Mouse (Mus musculus) hindbrain, embryonic 14.5 days (tissue): ENCODE data around the gene Zfp217. TPM values are rescaled to one million over a fixed set of nuclear protein-coding genes. Genes with fewer than 3 reads are reported as not detected.
A peak's percentile ranks its signal among the peaks of the same experiment; 100 is the strongest.
"Not testable (repeated sequence)": the region's sequence is repeated elsewhere in the genome, so short reads cannot be mapped to it uniquely, and the experiment has no call there.

ENCODE experiments used
- ATAC-seq: fragments of 200-750 bp; cut with Nextera tagmentation; 2 replicates; pipeline ENCODE4 v1.8.0; 2017; ENCODE audit warnings: moderate number of reproducible peaks, mild to moderate bottlenecking, moderate TSS enrichment, moderate library complexity; ENCODE audit not compliant: low FRiP score
- DNase-seq: peaks from one replicate; pipeline ENCODE4 v3.0.0-alpha.2; 2015; ENCODE audit warnings: low spot score
- H3K27ac ChIP-seq: fragments of 300-500 bp; sonication (generic); 2 replicates; pipeline ENCODE4 v1.5.1; 2014; ENCODE audit warnings: mild to moderate bottlenecking, moderate library complexity
- H3K27me3 ChIP-seq: fragments of 300-500 bp; sonication (generic); 2 replicates; pipeline ENCODE4 v1.6.1; 2014; ENCODE audit warnings: mild to moderate bottlenecking, low read length, mixed read lengths; ENCODE audit not compliant: control insufficient read depth, insufficient read depth
- H3K36me3 ChIP-seq: fragments of 300-500 bp; sonication (generic); replicated peaks from 2 replicates; pipeline ENCODE4 v1.6.1; 2014; ENCODE audit not compliant: control insufficient read depth, insufficient read depth
- H3K4me1 ChIP-seq: fragments of 300-500 bp; sonication (generic); replicated peaks from 2 replicates; pipeline ENCODE4 v1.6.1; 2014; ENCODE audit warnings: antibody characterized with exemption, low read length, mixed read lengths; ENCODE audit not compliant: control insufficient read depth, insufficient read depth
- H3K4me2 ChIP-seq: fragments of 300-500 bp; sonication (generic); replicated peaks from 2 replicates; pipeline ENCODE4 v1.6.1; 2014; ENCODE audit warnings: mild to moderate bottlenecking, moderate library complexity
- H3K4me3 ChIP-seq: fragments of 300-500 bp; sonication (generic); replicated peaks from 2 replicates; pipeline ENCODE4 v1.5.1; 2014; ENCODE audit warnings: mild to moderate bottlenecking, low read length
- H3K9ac ChIP-seq: fragments of 300-500 bp; sonication (generic); 2 replicates; pipeline ENCODE4 v1.6.1; 2014
- H3K9me3 ChIP-seq: fragments of 300-500 bp; sonication (generic); 2 replicates; pipeline ENCODE4 v1.6.1; 2016; ENCODE audit warnings: low read length; ENCODE audit not compliant: control insufficient read depth
- WGBS: fragments of 180-500 bp; shearing (Covaris S2); extraction: QIAGEN DNeasy Blood & Tissue Kit; methylation state at CpG from one replicate; pipeline ENCODE4 v1.1.7; 2014; 5-methylcytosine and 5-hydroxymethylcytosine counted together
- polyA plus RNA-seq: library from polyadenylated mRNA; unstranded; fragments of >200 nt; fragmentation: Nextera tagmentation; extraction: Ambion mirVana; gene quantifications from 2 replicates; pipeline ENCODE4 v1.2.1, GENCODE M21; 2014

Zfp217 gene
- polyA plus RNA-seq, 1 experiment from 2014 or later = 1.5 TPM

GRCm38 (mm10) chr2:170184175-170184983 is 36.5 kb upstream of the Zfp217 start:
- peak overlapping the region; percentile 41 for H3K4me3 ChIP-seq
- no peaks in the 10 kb centered on the region for H3K4me1 ChIP-seq
- H3K4me2 ChIP-seq = peak overlapping the region; percentile 61
- peak overlapping the region; percentile 68 for H3K27ac ChIP-seq
- WGBS = 2% methylated on average over 31 of the region's 33 CpGs
- DNase-seq (peak; percentile 76), ATAC-seq (peak; percentile 88)
- H3K9me3 ChIP-seq = no peaks in the 10 kb centered on the region
- H3K27me3 ChIP-seq = no peaks in the 10 kb centered on the region
- H3K36me3 ChIP-seq = no peaks in the 10 kb centered on the region
- H3K9ac ChIP-seq = peak overlapping the region; percentile 71

- ATAC-seq = no peak
Measured at GRCm38 (mm10) chr2:170183851-170184174, 35.9 kb upstream of the Zfp217 start.

GRCm38 (mm10) chr2:170181862-170182261 is 34.0 kb upstream of the Zfp217 start:
- Histone ChIP-seq H3K4me2 (no peak overlapping the region), H3K27ac (no peak overlapping the region), H3K4me1 (peaks cover 7% of the 10 kb centered on the region), H3K9me3 (no peaks in the 10 kb centered on the region), H3K4me3 (no peak overlapping the region), H3K9ac (no peak overlapping the region), H3K27me3 (no peaks in the 10 kb centered on the region), H3K36me3 (no peaks in the 10 kb centered on the region)
- DNase-seq (no peak), ATAC-seq (no peak)
- WGBS = 72% methylated on average over 6 of the region's 6 CpGs

More at GRCm38 (mm10) chr2:170183851-170184174, 35.9 kb upstream of the Zfp217 start:
- Histone ChIP-seq H3K4me2 (peak overlapping the region; percentile 61), H3K27me3 (no peaks in the 10 kb centered on the region), H3K4me1 (no peaks in the 10 kb centered on the region), H3K4me3 (peak overlapping the region; percentile 41), H3K36me3 (no peaks in the 10 kb centered on the region), H3K9ac (no peak overlapping the region), H3K27ac (no peak overlapping the region), H3K9me3 (no peaks in the 10 kb centered on the region)
- WGBS = 71% methylated on average over 4 of the region's 4 CpGs
- no peak for DNase-seq

GRCm38 (mm10) chr2:170180769-170181168 is 32.9 kb upstream of the Zfp217 start:
- H3K36me3 ChIP-seq, H3K27ac ChIP-seq, H3K9me3 ChIP-seq, DNase-seq, ATAC-seq, H3K9ac ChIP-seq, H3K4me3 ChIP-seq, H3K4me2 ChIP-seq, H3K27me3 ChIP-seq: not testable (repeated sequence)
- peaks cover 12% of the 10 kb centered on the region for H3K4me1 ChIP-seq
- WGBS = 98% methylated on average over 3 of the region's 3 CpGs

GRCm38 (mm10) chr2:170179317-170179716 is 31.4 kb upstream of the Zfp217 start:
- Histone ChIP-seq H3K4me1 (peaks cover 12% of the 10 kb centered on the region), H3K27ac (no peak overlapping the region), H3K4me3 (no peak overlapping the region), H3K36me3 (no peaks in the 10 kb centered on the region), H3K4me2 (no peak overlapping the region), H3K27me3 (no peaks in the 10 kb centered on the region), H3K9me3 (no peaks in the 10 kb centered on the region), H3K9ac (no peak overlapping the region)
- 92% methylated on average over 5 of the region's 5 CpGs for WGBS
- ATAC-seq (no peak), DNase-seq (no peak)

GRCm38 (mm10) chr2:170177323-170177722 is 29.4 kb upstream of the Zfp217 start:
- Histone ChIP-seq H3K4me3 (no peak overlapping the region), H3K9ac (no peak overlapping the region), H3K9me3 (no peaks in the 10 kb centered on the region), H3K4me2 (no peak overlapping the region), H3K27me3 (no peaks in the 10 kb centered on the region), H3K4me1 (peaks cover 12% of the 10 kb centered on the region), H3K27ac (no peak overlapping the region), H3K36me3 (no peaks in the 10 kb centered on the region)
- no peak for DNase-seq
- no peak for ATAC-seq
- WGBS = 40% methylated on average over 8 of the region's 8 CpGs

- WGBS = 24% methylated on average over 5 of the region's 8 CpGs
- Histone ChIP-seq H3K27ac (no peak overlapping the region), H3K4me2 (no peak overlapping the region), H3K4me1 (peaks cover 12% of the 10 kb centered on the region), H3K27me3 (no peaks in the 10 kb centered on the region), H3K4me3 (no peak overlapping the region), H3K9ac (no peak overlapping the region), H3K36me3 (no peaks in the 10 kb centered on the region), H3K9me3 (no peaks in the 10 kb centered on the region)
- DNase-seq = no peak
- ATAC-seq = peak; percentile 34; the same call in 1 of the 2 replicates
Measured at GRCm38 (mm10) chr2:170176284-170176926, 28.5 kb upstream of the Zfp217 start.

GRCm38 (mm10) chr2:170175661-170176150 is 27.8 kb upstream of the Zfp217 start:
- no peak for ATAC-seq
- DNase-seq = no peak
- H3K9me3 ChIP-seq = no peaks in the 10 kb centered on the region

GRCm38 (mm10) chr2:170175190-170175589 is 27.3 kb upstream of the Zfp217 start:
- Histone ChIP-seq H3K27me3 (no peaks in the 10 kb centered on the region), H3K4me3 (no peak overlapping the region), H3K9ac (no peak overlapping the region), H3K36me3 (no peaks in the 10 kb centered on the region), H3K4me1 (peaks cover 12% of the 10 kb centered on the region), H3K4me2 (no peak overlapping the region), H3K9me3 (no peaks in the 10 kb centered on the region), H3K27ac (no peak overlapping the region)
- no peak for ATAC-seq
- DNase-seq = no peak
- 82% methylated on average over 3 of the region's 3 CpGs for WGBS

More at GRCm38 (mm10) chr2:170175661-170176150, 27.8 kb upstream of the Zfp217 start:
- H3K27ac ChIP-seq = no peak overlapping the region
- no peaks in the 10 kb centered on the region for H3K27me3 ChIP-seq
- H3K4me2 ChIP-seq = no peak overlapping the region
- H3K9ac ChIP-seq = no peak overlapping the region
- H3K4me3 ChIP-seq = no peak overlapping the region
- H3K36me3 ChIP-seq = no peaks in the 10 kb centered on the region
- peaks cover 12% of the 10 kb centered on the region for H3K4me1 ChIP-seq
- WGBS = 69% methylated on average over 7 of the region's 7 CpGs
